Mouse (Mus musculus) mouse trophoblast stem cell (cell line): ENCODE results near the gene Tsga10.
"Not testable (repeated sequence)": the region's sequence is repeated elsewhere in the genome, so short reads cannot be mapped to it uniquely, and the experiment has no call there.

Experiments used
- in situ Hi-C, 2 experiments: fragments of 300-500 bp; cut with MseI, MboI; formaldehyde crosslinking; loops; 2 replicates in 1 of 2; 3 replicates in 1 of 2; pipeline ENCODE4 v1.15.1; 2025

Gene Tsga10

GRCm38 (mm10) chr1:37721092-37721491 lies 145.1 kb downstream of the Tsga10 start:
- in situ Hi-C loops = loop anchor here in 1 of 2 experiments (10.0 kb wide), 1 partner anchor 144 kb away; the partner anchor contains the start of gene Tsga10

- in situ Hi-C loops = loop anchor here in 1 of 2 experiments (10.0 kb wide), 1 partner anchor 145 kb away; the partner anchor contains the start of gene Tsga10
These were observed 146.2 kb downstream of the Tsga10 start, which contains the start of gene 2010300C02Rik for GRCm38 (mm10) chr1:37719761-37720640. TSS of gene 2010300C02Rik (minus strand) at chr1:37720085.

DNA sequence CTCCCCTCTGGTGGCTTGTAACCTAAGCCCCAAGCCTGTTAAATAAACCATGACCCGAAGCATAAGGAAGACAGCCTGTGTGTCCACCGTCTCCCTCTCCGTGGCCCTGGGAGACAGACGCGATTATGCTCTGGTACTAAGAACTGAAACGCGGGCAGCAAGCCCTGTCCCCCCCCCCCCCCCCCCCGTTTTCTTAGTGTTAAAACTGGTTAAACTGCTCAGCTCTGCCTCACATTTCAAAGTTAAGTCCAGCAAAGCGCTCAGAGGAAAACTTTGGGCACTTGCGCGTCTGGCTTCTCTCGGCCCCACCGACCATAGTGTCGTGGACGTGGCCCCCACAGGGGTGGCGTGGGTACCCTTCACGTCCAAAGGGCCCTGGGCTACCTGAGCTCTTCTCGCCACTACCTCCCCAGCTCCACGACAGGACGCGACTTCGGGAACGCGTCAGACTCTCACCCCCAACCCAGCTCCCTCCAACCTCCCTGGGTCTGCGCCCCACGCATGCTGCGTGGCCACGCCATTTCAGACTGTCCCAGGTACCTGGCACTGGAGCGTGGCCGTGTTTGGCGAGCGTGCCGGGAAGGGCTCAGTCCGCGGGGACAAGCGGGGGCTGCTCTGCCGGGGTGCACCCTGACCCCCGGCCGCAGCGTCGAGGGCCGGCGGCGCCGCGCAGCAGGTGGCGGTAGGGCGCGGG lies 147.1 kb downstream of the Tsga10 start:
- in situ Hi-C loops = no loop called here

- in situ Hi-C loops = no loop called here
These were observed 147.7 kb downstream of the Tsga10 start for GRCm38 (mm10) chr1:37718516-37718915.

DNA sequence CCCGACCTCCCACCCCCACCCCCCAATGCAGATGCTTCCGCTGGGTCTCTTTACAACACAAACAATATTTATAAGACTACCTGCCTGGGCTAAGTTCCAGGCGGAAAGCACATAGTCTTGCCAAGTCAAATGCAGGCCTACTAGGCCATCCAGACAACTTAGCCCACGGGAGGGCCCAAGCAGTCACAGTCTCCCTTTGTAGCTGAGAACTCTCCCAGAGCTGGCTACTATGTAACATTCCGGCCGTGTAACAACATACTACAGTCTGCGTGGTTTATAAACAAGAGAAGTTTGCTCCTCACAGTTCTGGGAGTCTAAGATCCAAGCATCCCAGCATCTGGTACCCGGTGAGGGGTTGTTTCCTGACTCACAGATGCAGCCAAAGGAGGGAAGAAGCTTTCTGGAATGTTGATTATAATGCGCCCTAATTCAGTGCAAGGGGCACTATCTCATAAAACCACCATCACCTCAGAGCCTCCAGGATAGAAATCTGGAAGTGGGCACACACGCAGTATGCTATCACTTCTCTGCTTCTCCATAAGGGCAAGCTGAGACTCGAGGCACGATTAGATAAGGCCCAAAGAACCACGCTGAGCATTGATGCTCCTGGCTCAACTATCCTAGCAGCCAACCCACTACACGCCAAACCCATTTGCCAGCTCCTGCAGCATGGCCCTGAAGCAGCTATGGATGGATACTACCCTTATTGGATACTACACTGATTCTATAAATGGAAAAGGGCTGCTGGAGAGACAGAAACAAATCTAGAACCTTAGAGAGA lies 148.6 kb downstream of the Tsga10 start:
- in situ Hi-C loops = no loop called here

- in situ Hi-C loops = not testable (repeated sequence)
These were observed 153.9 kb downstream of the Tsga10 start for GRCm38 (mm10) chr1:37712357-37712737.

DNA sequence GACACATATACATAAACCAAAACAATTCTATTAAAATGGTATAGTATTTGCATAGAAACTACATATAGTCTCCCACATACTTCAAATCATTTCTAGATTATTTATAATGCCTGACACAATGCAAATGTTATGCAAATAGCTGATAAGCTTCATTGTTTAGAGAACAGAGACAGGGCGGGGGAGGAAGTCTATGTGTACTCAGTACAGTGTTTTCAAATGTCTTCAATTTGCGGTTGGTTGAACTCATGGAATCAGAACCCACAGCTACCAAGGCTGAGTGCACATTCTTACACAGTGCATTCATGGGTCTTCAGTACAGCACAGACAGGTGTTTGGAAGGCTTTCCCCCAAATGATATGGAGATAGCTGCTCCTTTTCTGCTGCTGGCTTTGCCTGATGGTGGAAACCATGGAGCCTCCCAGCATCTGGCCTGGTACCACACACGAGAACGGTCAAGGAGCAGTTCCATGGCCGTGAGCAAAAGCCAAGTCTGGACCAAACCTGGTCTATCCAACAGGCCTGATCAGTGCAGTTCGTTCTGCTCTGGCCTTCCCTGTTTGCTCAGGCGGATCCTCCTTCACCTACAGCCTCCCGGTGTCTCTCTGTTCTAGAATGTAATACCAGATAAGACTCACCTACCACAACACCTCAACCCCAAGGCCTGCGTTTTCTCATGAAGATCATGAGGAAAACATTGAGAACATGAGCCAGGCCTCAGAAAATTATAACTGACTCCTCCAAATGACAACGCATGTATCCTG lies 154.5 kb downstream of the Tsga10 start:
- in situ Hi-C loops = no loop called here

GRCm38 (mm10) chr1:37711082-37711481 lies 155.1 kb downstream of the Tsga10 start:
- in situ Hi-C loops = no loop called here

- in situ Hi-C loops = no loop called here
These were observed 156.5 kb downstream of the Tsga10 start for GRCm38 (mm10) chr1:37709736-37710135.

GRCm38 (mm10) chr1:37708270-37708955 lies 157.8 kb downstream of the Tsga10 start:
- in situ Hi-C loops = no loop called here
